Mouse (Mus musculus) fibroblast of lung, adult 2 months (primary cell): ENCODE data around the gene Dusp13.

ENCODE experiments used
- DNase-seq: peaks from one replicate; pipeline ENCODE4 v3.0.0-alpha.2; 2011; ENCODE audit warnings: low read depth

Dusp13 gene

DNA sequence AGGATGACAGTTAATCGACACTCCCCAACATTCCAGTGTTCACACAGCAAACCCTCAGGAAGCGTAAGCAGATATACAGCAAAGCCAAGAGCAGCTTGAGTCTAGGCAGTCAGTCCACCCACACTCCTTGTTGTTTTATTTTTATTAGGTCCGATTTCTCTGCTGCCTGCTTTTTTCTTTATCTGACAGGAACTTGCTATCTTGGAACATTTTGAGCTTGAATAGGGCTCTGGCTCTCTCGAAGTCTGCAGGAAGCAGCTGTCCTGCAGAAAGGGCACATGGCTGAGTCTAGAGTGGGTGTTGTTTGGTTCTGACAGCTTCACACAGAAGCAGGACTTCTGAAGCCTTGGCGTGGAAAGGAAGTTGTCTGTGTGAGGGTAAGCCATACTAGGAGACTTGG is 47.7 kb downstream of the Dusp13 start:
- no peak for DNase-seq

DNA sequence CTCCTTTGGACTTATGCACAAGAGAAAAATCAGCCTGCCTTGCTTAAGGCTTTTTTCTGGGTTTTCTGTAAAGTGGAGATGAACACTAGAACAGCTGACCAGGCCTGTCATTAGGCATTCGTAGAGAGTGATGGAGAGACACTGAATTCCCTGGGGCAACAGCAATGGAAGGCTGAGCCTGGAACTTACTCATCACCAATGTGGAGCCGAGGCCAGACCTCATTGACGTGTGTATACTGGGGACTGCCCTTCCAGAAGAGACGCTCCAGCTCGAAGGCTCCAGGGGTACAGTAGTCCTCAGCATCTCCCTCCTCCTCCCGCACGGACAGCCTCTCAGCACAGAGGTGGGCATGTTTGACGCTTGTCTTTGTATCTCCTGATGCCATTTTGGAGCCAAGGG is 48.3 kb downstream of the Dusp13 start:
- no peak for DNase-seq

DNA sequence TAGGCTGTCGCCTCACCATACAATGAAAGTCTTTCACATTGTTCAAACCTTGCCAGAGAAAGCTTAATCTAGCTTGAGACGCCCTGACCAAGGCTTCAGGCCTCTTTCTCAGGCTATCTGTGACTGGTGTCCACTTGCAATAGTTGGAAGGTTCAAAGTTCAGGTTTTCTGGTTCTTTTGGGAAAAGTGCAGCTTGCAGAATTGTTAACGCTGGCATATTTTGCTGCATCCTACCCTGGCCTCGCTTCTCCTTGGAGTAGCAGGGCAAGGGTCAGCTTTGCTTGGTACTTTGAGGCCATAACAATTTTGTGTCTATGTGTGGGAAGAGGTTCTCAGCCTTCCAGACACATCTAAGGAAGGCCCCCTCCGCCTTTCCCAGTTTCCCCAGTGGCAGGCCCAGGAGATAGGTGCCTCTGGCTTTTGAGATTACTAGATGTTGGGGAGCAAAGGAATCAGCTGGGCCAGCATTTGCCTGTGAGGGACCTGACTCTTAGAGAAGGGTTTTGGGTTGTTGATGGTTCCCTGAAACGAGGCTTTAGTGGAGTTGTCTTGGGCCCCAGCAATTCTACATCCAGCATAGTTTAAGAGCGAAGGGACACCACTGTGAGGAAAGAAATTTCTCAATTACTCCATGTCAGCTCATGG is 54.7 kb downstream of the Dusp13 start:
- no peak for DNase-seq

DNA sequence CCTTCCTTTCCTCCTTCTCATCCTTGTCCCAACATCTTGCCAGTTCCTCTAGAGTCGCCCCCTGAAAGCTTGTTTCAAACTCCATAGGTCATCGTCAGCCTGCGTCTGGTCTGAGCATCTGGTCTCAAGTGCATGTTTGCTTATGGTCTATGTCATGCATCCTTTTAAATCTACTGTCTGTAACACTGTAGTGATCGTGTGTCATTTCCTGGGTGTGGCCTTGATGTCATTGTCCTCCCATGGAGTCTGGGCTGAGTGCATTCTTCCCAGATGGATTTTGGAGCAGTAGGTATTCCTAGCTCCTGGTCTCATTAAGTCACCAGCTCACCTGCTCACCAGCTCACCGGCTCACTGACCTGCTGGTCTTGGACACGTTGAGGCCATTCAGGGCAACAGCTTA is 56.0 kb downstream of the Dusp13 start:
- DNase-seq = no peak

DNA sequence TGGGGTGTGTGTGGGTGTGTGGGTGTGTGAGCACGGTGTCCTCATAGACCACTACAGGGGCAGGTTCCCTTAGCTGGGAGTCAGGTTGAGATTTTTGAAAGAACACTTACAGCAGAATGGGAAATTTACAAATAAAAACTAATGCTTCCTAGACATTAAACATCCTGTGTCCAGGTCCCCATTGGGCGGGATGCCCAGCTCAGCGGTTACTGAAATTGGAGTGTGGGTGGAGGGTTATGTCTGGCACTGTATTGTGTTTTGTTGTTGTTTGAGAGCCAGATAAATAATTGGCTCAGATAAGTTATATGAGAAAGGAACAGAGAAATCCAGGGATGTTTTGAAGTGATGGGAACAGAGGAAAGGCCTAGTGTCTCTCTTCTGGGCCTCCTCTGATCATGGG is 59.9 kb downstream of the Dusp13 start:
- DNase-seq = no peak

DNA sequence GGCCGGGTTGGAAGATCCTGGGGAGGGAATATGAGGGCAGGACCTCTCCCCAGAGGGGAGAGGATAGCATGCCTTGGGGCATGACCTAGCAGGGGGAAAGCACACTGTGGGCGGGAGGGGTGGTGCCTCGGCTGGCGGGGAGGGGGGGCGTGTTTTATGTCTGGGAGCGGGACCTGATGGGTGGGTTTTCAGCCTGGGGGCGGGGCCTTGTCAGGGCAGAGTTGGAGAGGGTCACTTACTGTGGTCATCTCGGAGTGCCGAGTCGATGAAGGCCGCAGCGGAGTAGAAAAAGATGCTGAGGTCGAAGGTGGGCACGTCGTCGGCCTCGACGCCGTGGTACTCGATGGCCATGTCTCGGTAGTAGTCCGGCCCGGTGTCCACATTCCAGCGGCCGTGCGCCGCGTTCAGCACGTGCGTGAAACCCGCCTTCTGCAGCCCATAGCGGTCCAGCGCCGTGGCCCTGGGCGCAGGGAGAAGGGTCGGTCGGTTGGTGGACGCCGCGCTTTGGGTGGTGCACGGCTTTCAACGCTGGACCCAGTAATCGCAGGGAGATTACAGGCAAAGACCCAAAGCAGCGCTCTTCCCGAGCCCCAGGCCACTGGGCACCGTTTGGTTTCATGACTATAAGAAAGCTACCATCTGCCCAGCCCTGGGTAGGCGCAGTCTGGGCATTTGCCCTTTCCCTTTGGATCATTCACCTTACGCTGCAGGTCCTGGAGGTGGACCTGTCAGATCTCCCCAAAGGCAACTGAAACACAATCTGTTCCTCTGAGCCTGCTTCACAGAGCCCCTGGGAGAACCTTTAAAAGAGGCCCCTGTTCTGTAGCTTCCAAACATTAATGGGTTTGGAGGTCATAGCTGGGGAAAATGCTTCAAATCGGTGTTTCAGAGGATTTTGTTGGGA is 64.4 kb downstream of the Dusp13 start:
- DNase-seq = no peak

DNA sequence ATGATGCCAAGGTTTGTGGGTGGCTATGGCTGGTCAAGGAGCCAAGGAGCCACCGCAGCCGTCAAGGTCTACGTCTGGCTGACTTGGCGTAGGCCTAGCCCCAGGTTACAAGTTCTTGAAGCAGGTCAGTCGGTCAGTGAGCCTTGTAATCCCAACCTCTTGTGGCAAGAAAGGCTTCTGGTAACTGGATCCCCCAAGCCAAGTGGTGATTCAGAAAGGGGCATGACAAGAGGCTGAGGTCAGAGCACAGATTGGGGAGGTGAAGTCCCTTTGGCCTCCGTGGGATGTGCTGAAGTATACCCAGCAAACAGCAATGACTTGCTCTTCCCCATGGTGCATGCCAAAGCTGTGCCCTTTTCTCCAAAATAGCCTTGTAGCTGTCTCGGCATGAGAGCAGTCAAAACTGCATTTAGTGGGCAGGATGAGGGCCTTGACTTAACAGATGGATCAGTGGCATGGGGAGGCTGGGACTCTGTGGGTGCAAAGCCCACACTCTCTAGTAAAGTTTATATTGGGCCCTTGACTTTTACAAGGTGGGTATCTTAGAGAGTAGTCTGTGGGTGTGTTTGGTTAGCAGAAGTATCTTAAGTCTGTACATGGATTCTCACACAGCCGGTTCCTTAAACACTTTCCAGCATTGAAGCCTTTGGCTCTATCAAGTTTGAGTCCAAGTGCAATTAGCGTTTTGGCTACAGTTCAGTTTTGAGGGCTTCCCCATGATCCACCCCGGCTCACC is 65.4 kb downstream of the Dusp13 start:
- no peak for DNase-seq

DNA sequence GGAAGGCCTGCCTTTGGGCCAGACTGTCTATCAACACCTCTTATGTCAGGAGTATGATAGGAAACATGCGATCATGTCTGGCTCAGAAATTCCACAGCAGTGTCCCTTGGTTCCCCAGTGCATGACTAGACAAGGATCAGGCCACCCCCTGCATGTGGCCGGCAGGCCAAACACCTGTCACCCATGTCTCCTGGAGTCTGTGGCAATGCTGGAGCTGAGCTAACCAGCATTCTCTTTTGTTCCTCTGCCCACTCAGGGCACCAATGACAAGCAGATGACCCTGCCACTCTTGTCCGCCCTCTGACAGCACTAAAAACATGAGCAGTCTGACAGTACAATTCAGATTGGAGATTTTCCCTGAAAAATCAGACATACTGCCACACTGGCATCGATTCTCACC is 67.1 kb downstream of the Dusp13 start:
- DNase-seq = no peak
